Mouse (Mus musculus): ENCODE measurements around the gene Stard5.

Stard5 gene

DNA sequence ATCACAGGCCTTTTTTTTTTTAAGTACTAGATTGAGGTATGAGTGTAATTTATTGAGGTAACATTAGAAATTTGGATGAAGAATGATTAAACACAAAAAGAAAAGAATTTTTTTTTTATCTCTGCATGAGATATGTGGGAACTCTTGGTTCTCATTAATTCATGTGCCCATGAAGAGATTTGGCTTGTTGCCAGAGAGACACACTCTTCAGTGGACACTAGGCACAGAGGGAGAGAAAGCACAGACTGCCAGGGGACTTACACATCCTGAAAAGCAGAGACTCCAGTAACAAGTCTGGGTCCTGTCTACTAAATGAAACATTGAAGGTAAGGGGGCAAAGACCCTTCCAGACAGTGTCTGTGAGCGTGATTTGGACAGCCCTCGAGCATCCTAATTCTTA, 4.0 kb downstream of the Stard5 start:
- DNase-seq = no peak

DNA sequence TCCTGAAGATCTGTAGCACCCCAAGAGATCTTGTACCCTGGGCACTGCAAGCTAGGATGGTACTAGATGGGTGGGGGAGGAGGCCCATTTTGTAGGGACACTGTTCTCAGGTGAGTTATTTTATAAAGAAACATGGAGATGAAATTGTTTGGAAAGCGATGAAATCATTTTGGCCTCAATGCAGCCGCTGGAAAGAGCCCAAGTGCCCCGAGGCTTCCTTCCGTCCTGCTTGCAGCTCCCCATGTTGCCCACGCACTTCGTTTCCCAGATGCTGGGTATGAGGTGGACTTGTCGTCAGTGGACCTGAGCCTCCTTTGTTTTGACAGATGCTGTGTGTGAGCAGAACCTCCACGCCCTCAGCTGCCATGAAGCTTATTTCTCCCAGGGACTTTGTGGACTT, 4.7 kb downstream of the Stard5 start:
- DNase-seq = no peak

DNA sequence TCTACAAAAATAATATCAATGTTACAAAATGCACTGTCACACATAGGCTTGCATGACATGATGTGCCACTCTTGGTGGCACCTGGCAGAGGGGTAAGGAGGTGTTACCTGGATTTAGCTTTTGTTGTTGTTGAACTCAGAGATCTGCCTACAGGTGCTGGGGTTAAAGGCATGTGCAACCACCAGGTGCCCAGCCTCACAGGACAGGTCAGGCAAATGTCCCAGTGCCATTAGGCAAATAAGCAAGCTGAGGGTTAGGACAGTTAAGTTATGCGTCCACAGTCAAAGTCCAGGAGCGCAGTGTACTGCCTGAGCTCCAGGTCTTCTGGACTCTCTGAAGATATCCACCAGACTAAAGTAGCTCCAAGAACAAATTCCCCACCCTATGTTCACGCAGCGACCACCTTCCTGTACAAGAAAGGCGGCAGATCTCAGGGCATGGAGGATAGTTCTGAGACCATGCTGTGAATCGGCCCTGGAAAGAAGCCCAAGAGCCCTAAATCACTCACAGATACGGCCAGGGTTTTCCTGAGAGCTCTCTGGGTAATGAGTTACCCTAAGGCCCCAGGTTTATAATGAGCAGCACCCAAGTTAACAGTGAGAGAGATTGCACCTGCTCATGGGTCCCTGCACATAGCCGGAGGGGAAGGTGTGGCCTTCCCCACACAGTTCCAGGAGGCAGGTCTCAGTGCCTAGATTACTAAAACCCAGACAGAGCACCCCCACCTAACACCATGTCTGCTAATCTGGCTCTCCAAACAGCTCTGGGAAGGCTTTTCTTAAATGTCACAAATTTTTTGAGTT, 6.2 kb downstream of the Stard5 start:
- DNase-seq = no peak

DNA sequence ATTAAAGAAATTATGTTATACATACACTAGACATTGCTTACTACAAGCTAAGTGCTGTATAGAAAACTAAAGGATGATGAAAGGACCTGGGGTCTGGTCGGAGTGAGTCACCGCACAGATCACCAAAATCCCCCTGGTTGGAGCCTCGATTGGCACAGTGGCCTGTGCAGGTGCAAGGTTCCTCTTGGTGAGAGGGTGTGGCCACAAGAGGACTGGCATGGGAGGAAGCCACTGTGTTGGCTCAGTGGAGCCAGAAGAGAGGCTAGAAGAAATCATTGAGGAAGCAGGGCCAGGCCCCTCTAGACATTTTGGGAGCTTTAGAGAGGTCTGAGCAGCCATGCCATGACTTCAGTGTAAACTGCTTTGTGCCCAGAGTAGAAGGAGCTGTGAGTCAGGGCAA, 7.3 kb downstream of the Stard5 start:
- DNase-seq = no peak

DNA sequence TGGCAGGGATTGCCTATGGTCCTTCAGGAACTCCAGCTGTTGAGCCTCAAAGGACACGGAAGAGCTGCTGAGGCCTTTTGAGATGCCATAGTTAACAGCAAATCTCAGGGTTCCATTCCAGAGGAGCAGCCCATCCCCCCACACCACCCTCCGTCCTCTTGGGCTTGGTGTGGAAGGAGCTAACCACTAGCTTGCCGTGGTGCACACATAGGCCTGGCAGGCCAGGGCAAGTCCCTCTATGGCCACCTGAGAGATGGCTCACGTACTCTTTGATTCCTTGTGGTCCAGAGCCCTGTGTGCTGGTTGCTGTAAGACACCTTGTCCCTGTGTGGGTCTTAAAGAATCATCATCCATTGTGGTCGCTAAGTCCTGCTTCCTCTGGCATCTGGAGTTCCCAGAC, 8.8 kb downstream of the Stard5 start:
- no peak for DNase-seq

DNA sequence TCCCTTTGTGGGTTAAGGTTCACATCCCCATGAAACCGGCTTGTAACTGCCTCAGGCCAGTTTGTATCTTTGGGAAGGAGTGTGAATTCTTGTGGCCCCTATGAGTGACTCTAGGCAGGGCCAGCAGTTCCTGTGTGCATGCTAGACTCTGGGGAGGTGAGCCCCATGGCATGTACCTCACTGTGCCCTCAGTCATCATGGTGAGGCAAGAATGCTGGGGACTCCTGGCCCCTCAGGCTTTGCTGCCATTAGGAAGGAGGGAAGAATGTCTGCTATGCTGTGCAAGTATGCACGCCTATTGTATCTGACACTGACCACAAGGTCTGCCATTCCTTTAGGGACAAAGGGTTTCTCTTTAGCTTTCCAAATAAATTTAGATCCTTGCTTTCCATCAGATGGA, 9.4 kb downstream of the Stard5 start:
- no peak for DNase-seq

DNA sequence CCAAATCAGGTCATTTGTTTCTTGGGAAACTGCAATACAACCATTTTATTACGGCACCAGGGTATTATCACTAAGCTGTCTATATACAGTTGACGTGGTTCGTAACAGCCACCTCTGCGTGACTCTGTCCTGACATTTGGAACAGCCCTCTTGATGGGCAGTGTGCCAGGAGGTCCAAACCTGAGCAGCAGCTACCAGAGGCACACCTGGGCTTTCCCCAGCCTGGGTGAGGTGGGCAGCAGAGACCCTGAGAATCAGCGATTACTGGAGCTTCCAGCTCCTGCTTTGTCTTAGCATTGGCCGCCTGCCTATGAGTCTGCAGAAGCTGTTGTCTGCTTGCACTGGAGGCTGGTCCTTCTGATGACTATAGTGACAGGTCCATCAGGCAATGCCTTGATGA, 11.8 kb downstream of the Stard5 start:
- DNase-seq = no peak

DNA sequence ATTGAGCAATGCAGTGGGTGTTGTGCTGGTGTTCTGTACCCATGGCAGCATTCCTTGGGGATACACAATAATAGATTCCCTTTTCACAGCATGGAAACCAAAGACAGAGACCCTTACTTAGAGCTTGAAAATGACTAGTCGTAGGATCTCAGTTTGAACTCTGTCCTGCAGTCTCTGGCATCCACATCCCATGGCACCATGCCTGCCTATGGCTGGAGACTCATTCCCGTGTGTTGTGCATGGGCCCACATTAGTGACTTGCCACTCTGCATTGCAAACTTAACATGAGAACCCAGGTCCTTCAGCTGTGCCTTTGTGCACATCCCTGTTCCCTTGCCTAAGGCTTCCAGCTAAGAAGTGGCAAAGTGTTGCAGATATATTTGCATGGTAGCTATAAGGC, 13.0 kb downstream of the Stard5 start:
- DNase-seq = no peak

DNA sequence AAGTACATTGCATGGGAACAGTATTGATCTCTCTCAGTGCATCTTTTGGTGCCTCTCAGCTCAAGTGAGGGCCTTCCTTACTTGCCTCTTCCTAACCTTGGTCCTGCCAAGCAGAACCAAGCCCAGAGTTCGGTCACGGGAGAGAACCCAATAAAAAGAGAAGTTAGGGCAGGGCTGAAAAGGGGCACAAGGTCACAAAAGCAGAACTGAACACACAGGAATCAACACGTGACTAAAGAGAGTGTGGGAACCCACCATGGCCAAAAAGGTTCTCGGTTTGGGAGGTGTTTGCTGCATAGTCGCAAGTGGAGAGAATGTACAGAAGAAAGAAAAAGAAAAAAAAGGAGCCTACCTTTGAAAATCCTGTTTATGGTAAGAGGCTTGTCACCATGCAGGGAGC, 13.7 kb downstream of the Stard5 start:
- DNase-seq = no peak

DNA sequence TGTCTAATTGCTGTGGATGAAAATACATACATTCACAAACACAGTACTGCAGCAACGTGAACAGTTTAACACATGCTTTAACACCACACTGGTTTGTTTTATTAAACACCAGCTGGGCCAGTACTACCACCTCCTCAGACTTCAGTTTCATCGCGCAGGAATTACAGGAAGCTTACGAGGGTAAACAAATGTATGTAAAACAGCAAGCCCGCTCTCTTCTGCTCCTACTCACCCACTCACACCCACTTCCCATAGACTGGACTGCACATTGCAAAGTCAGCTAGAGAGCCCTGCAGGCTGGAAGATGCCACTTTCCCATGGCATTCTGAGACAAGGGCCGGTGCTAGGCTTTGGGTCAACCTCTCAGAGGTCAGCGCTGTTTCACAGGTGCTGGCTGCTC, 17.0 kb downstream of the Stard5 start:
- no peak for DNase-seq

DNA sequence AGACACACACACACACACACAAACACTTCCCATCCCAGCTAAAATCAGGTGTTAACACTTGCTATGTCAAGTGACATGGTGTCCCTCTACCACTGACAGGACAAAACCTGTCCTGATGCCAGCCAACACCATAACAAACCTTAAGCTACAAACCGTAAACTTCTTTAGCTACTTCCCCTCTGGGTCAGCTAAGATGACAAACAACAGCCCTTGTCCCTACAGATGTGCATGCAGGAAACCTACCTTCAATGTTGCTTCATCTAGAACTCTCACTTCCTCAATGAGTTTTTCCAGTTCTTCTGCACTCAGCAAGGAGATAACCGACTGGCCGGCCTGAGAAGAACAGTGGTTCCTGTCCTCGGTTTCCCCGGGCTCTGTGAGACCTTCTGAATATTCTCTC, 18.9 kb downstream of the Stard5 start:
- no peak for DNase-seq

DNA sequence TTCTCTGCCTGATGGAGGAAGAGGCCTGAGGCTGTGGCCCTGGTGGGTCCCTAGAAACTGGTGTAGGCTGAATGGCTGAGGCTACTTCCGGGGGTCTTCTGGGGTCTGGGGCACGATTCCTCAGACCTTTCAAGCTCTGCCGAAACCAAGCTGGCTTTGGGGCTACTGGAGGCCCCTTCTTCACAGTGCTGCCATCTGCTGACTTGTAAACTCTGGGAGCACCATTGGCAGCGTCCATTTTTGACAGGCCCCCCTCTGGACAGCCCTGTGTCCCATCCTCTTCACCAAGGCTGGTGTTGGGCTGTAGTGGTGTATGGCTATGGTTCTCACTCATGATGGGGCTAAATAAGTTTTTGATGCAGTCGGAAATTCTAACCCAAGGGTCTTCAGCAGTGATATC, 20.7 kb downstream of the Stard5 start:
- no peak for DNase-seq

DNA sequence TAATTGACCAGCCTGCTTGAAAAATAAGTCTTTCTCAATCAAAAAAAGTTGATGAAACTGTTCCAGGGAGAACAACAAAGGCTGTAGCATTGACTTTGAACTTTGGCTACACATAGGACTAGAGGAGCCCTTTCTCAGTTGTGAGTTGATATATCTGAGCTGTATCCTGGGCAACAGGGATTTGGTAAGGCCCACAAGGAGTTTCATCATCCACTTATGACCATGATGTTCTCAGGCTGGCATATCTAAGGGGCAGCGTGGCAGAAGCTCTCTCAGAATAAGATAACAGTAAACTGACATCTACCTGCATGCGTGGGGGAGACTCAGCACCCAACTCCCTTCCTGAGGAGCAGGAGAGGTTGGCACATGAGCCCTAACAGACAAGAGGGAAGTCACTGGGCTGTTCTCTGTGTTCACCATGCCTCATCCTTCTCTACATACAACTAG, 21.9 kb downstream of the Stard5 start:
- no peak for DNase-seq

DNA sequence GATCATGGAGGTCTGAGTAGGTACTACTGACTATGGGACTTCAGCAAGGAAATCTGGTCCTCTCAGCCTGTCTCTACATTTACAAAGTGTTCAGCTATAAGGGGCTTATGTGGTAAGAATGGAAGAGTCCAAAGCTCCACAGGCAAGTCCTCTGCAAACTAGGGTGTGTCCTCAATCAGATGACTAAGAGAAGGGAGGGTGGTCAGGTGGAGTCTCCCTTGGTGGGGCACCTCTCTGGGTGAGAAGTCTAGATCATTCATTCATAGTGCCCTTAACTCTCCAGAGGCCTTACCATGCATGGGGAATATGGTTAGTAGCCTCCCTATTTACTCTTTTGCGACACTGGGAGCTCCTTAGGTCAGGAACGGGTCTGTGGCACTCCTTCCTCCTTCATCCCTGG, 22.4 kb downstream of the Stard5 start:
- DNase-seq = no peak

DNA sequence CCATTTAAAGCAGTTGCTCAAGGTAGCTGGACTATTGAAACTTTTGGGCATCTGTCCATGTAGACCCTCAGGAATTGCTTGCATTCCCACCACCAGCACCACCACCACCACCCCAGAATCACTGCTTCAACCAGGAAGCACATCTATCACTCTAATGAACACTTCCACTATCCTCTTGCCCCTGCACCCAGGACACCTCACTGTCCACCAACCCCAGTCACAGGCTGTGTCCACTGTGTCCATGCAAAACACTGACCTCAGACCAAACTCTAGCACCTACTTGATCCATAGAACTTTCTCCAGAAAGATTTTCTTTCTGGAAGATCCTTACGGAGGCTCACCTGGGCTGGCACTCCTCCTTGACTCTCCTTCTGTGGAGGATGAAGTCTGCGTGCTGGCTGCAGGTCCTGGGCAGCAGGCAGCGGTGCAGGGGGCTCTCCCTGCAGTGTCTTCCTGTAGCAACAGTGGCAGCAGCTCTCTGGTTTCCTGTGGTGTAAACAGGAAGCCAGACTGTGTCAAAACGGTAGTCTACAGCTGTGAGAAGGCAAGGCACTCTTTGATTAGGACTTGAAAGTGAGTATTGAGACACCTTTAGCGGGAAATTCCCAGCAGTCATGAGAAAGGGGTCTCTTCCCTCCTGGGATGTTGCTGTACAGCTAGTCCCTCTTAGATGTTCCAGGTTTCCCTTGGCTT, 23.3 kb downstream of the Stard5 start:
- peak; percentile 64 for DNase-seq

DNA sequence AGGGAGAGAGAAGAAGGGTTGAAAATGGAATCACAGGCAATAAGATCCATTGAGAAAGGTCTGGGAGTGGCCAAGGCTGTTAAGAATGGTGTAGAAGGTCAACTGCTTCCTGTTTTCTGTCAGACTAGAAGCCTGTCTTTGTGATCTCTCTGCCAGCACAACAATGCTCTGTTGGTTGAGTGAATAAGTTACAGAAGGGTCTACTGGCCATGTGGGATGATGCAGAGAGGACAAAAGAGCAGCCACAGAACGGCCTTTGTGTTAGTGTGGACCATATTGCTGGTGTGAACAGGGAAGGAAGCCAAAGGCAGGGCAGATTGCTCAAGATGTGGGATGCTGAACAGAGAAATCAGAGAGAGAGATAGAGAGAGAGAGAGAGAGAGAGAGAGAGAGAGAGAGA, 27.0 kb downstream of the Stard5 start:
- DNase-seq = no peak

DNA sequence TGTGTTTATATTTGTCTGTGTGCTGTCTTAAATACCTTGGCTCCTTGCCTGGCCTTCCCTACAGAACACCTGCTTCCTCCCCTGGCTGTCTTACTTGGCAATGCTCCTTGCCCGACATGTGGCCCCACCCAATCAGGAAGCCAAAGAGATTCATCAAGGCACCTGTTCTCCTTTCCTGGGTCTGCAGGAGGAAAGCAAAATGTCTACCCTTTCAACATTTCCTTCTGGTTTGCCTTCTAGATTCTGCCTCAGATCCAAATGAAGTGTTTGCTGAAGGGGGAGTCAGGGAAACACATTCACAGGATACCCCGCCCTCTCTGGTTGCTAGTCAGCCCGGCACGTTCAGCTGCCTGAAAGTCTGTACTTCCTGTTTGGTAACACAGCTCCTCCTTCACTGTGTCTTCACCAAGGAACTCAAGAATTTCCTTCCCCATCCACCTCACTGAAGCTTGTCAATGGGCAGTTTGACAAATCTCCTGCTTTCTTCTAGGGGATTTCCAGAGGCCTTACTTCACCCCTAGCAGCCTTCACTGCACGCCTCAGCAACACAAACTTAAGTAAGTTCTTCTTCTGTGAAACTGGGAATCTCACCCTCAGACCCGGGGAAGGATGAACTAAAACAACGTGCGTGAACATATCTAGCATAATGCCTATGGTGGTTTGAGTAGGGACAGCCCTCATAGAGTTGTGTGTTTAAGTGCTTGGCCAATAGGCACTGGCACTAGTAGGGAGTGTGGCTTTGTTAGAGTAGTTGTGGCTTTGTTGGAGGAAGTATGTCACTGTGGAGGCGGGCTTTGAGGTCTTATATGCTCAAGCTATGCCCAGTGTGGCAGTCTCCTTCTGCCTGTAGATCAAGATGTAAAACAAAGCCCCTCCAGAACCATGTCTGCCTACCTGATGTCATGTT, 27.7 kb downstream of the Stard5 start:
- peak; percentile 69 for DNase-seq

DNA sequence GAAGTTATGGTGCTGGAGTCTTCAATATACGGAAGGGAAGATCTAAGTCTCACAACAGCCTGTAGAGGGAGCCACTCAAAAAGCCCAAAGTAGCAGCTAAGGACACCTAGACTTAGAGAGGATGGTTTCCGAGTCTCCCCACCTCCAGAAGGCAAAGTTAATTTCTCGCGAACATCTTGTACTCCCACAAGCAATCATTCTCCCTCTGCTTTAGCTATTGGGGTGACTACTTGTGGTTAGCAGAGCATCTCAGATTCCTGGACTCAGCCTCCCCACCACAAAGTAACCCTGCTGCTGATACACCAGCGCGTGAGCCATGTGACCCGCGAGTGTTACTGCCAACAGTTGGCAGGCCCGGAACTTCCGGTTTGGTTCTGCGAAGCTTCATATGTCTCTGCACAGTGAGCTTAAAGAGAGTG, 28.5 kb downstream of the Stard5 start:
- no peak for DNase-seq

DNA sequence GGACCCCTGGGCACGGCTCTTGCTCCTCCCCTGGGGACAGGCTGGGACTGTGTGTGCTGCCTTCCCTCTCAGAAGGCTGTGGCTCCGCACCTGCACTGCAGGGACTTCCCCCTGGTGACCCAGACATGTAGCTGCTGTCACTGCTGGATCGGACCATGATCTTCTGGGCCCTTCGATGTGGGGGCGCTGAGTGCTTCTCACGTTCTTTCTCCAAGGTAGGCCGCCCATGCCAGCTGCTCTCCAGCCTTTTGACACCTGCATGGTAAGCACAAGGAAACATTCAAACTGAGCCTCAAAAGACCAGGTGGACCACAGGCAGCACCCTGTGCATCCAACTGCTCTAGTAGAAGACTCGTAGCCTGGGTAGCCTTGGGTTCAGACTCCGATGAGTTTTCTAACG, 29.3 kb downstream of the Stard5 start:
- no peak for DNase-seq

DNA sequence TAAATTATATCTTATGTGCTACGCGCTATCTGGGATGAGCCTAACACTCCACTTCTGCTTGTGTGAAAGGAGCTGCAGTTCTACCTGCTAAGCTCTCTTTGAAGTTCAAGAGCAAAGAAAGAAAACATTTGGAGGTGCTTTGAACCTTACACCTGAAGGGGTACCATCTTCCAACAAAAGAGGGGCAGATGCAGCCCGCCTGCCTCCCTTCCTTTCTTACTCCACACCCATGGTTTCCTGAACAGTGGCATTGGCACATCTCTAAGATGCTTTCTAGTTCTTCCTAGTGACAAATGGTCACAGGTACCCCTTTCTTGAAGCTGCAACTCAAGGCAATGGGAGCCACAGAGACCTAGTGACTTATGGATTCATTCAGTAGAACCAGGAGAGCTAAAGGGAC, 30.0 kb downstream of the Stard5 start:
- DNase-seq = no peak

DNA sequence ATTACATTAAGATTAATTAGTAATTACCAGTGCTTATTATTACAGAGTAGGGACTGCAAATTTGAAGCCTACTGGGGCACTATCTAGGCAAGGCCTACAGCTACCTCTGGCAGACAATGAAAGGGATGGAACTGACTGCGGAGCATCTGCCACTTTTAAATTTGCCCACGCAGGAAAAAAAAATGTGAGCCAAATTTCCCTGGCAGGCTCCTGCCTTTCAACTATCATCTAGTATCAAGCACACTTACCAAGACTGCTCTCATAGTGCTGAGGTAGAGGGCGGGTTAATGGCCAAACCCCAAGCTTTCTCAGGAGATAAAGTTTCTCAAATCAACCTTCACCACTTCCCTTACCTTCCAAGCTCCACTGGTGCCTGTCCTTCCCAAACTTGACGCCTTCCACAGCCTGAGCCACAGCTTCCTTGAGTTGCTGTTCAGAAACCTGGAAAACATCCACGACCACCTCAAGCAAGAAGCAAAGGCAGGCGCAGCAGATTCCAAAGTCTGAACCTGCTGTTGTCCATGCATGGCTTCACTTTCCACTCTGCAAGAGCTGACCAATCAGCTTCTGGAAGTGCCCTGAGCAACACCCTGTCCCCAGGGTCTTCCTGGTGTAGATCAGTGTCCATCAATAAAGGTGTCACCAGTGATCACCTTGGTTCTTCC, 31.1 kb downstream of the Stard5 start:
- no peak for DNase-seq

DNA sequence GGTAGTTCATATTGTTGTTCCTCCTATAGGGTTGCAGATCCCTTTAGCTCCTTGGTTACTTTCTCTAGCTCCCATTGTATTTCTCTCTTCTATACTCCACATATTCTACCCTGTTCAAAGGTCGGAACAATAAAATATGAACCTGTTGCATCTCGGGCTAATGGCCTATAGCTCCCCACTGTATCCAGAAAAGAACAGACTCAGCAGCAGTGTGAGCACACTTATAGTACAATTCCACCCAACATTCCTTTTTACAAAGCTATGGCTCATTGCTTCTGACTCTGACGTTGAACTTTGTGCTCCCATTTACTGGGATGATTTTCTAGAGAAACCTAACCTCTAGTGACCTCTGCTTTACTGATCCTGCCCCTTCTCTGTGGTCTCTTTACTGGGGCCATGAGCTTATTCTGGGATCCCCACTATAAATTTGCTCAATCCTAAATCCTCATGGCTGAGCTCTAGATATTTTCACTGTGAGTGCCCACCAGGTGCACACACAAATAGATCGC, 34.4 kb downstream of the Stard5 start:
- no peak for DNase-seq

All from kidney, postnatal 10 days (tissue).